ENCODE assay signal across 32 mouse cellular contexts in genomic region chr15:17797516-17797915, GRCm38 (mm10).
"Had no signal": no experiment of that assay in that cellular context is flagged by ENCODE, and none has a peak within 500 bp of the region (broad histone marks: within the 10 kb centered on the region; RNA-seq: fewer than 3 reads in every experiment).

No protein-coding gene starts in this region.

- ATAC-seq: liver, embryonic 12.5 days; liver, postnatal 0 days; lung, postnatal 0 days; midbrain, embryonic 13.5 days; midbrain, embryonic 15.5 days; midbrain, embryonic 16.5 days had no signal

- H3K27ac ChIP-seq: left cerebral cortex, adult 2 months; limb, embryonic 10.5 days; limb, embryonic 12.5 days; limb, embryonic 13.5 days; limb, embryonic 15.5 days; liver, embryonic 12.5 days; liver, embryonic 13.5 days; liver, embryonic 14.5 days; liver, embryonic 15.5 days; lung, embryonic 15.5 days; macrophage; midbrain, embryonic 10.5 days; midbrain, embryonic 12.5 days; midbrain, embryonic 13.5 days; midbrain, embryonic 15.5 days had no signal

- H3K27me3 ChIP-seq: limb, embryonic 12.5 days; limb, embryonic 13.5 days; limb, embryonic 15.5 days; liver, embryonic 12.5 days; liver, embryonic 13.5 days; liver, embryonic 15.5 days; lung, embryonic 15.5 days; megakaryocyte, embryonic 14.5 days; midbrain, embryonic 12.5 days; midbrain, embryonic 13.5 days; midbrain, embryonic 15.5 days had no signal

- H3K9ac ChIP-seq: limb, embryonic 12.5 days; limb, embryonic 13.5 days; limb, embryonic 15.5 days; liver, embryonic 12.5 days; liver, embryonic 13.5 days; liver, embryonic 14.5 days; liver, embryonic 15.5 days; liver, postnatal 0 days; lung, embryonic 14.5 days; lung, embryonic 15.5 days; midbrain, embryonic 12.5 days; midbrain, embryonic 13.5 days; midbrain, embryonic 15.5 days had no signal

- H3K4me2 ChIP-seq: limb, embryonic 12.5 days; limb, embryonic 13.5 days; limb, embryonic 15.5 days; liver, embryonic 11.5 days; liver, embryonic 12.5 days; liver, embryonic 13.5 days; liver, embryonic 15.5 days; lung, embryonic 14.5 days; lung, embryonic 15.5 days; midbrain, embryonic 11.5 days; midbrain, embryonic 12.5 days; midbrain, embryonic 13.5 days; midbrain, embryonic 15.5 days had no signal

- DNase-seq: left cerebral cortex, postnatal 4 days; liver; liver, embryonic 13.5 days; liver, postnatal 0 days; lung, adult 18-20 months; lung, adult 2 months; lung, embryonic 14.5 days; lung, postnatal 10 days; lung, postnatal 14 days; lung, postnatal 36 days; lung, postnatal 4 days; midbrain, embryonic 14.5 days had no signal

- H3K4me3 ChIP-seq: left cerebral cortex, adult 2 months; limb, embryonic 10.5 days; limb, embryonic 12.5 days; limb, embryonic 13.5 days; limb, embryonic 15.5 days; liver, embryonic 12.5 days; liver, embryonic 13.5 days; liver, embryonic 15.5 days; lung, embryonic 15.5 days; megakaryocyte, embryonic 14.5 days; midbrain, embryonic 10.5 days; midbrain, embryonic 12.5 days; midbrain, embryonic 13.5 days; midbrain, embryonic 15.5 days; myocyte had no signal

- H3K4me1 ChIP-seq: limb, embryonic 10.5 days; limb, embryonic 12.5 days; limb, embryonic 13.5 days; limb, embryonic 15.5 days; liver, embryonic 12.5 days; liver, embryonic 13.5 days; liver, embryonic 15.5 days; lung, embryonic 15.5 days; megakaryocyte, embryonic 14.5 days; midbrain, embryonic 10.5 days; midbrain, embryonic 12.5 days; midbrain, embryonic 13.5 days; midbrain, embryonic 15.5 days had no signal

- H3K9me3 ChIP-seq: limb, embryonic 10.5 days; limb, embryonic 12.5 days; limb, embryonic 13.5 days; limb, embryonic 15.5 days; liver, embryonic 12.5 days; liver, embryonic 13.5 days; liver, embryonic 15.5 days; lung, embryonic 15.5 days; megakaryocyte, embryonic 14.5 days; midbrain, embryonic 10.5 days; midbrain, embryonic 12.5 days; midbrain, embryonic 13.5 days; midbrain, embryonic 15.5 days had no signal

- H3K36me3 ChIP-seq: limb, embryonic 10.5 days; limb, embryonic 12.5 days; limb, embryonic 13.5 days; limb, embryonic 15.5 days; liver, embryonic 12.5 days; liver, embryonic 13.5 days; liver, embryonic 15.5 days; lung, embryonic 15.5 days; midbrain, embryonic 10.5 days; midbrain, embryonic 12.5 days; midbrain, embryonic 13.5 days; midbrain, embryonic 15.5 days had no signal
